In the genomic region with DNA sequence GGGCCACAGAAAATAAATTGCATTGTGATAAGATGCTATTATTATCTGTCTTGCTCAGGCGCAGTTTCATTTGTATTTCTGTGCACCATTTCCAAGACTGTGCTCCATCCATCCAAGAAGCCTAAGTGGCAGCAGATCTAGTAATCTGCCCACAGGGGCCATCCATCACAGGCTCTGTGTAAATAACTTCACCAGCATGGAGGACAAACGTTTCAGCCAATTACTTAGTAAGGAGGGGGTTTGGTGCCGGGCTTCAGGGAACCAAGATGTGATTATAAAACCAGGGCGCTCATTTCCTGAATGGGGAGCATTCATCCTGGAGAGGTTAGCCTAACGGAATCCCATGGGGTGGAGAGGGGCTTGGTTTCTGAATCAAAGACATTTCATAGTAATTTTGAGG, we compare ENCODE assay signal across 12 mouse cellular contexts.
DNase-seq lines count a peak whose midpoint lies in the region; ATAC-seq and TF ChIP-seq lines count a peak whose summit lies in the region.
"Had no signal": no experiment of that assay in that cellular context is flagged by ENCODE, and none has a peak within 500 bp of the region (broad histone marks: within the 10 kb centered on the region; RNA-seq: fewer than 3 reads in every experiment).

No protein-coding gene starts in this region.

- peaks cover 14% of the 10 kb centered on the region for H3K4me1 ChIP-seq in kidney, embryonic 15.5 days
- peaks cover 14% of the 10 kb centered on the region for H3K4me1 ChIP-seq in hindbrain, embryonic 12.5 days
- no peaks in the 10 kb centered on the region for H3K4me1 ChIP-seq in midbrain, postnatal 0 days (ENCODE audit: insufficient read depth, low read length)
- no peaks in the 10 kb centered on the region for H3K4me1 ChIP-seq in kidney, adult 2 months (ENCODE audit: control insufficient read depth, insufficient read depth, low read length)
- H3K4me1 ChIP-seq: forebrain, embryonic 13.5 days; liver, embryonic 15.5 days had no signal

- H3K27me3 ChIP-seq in kidney, embryonic 15.5 days, result no peaks in the 10 kb centered on the region
- no peaks in the 10 kb centered on the region for H3K27me3 ChIP-seq in hindbrain, embryonic 12.5 days
- H3K27me3 ChIP-seq in midbrain, postnatal 0 days (ENCODE audit: insufficient read depth, low read length), result no peaks in the 10 kb centered on the region
- no peaks in the 10 kb centered on the region for H3K27me3 ChIP-seq in kidney, adult 2 months (replicated peaks; ENCODE audit: control insufficient read depth, insufficient read depth, low read length)
- H3K27me3 ChIP-seq: forebrain, embryonic 13.5 days; liver, embryonic 15.5 days had no signal

- no peak for DNase-seq in kidney, postnatal 10 days
- DNase-seq in embryo, embryonic 10.5 days (ENCODE audit: low spot score), result peak; percentile 75
- peak; percentile 53 for DNase-seq in midbrain, postnatal 0 days (ENCODE audit: low spot score)
- DNase-seq in kidney, adult 2 months, result no peak
- no peak for DNase-seq in adrenal gland, postnatal 4 days (ENCODE audit: low spot score in 2 of 2)
- DNase-seq: cerebellum, postnatal 10 days had no signal

- no peaks in the 10 kb centered on the region for H3K9me3 ChIP-seq in kidney, embryonic 15.5 days (replicated peaks)
- no peaks in the 10 kb centered on the region for H3K9me3 ChIP-seq in hindbrain, embryonic 12.5 days (replicated peaks)
- no peaks in the 10 kb centered on the region for H3K9me3 ChIP-seq in midbrain, postnatal 0 days (ENCODE audit: low read length)
- H3K9me3 ChIP-seq: forebrain, embryonic 13.5 days; liver, embryonic 15.5 days had no signal

- no peak overlapping the region for H3K4me2 ChIP-seq in kidney, embryonic 15.5 days
- H3K4me2 ChIP-seq in hindbrain, embryonic 12.5 days (replicated peaks), result no peak overlapping the region
- H3K4me2 ChIP-seq in midbrain, postnatal 0 days (ENCODE audit: low read depth, low read length, poor library complexity, severe bottlenecking), result no peak overlapping the region
- H3K4me2 ChIP-seq: forebrain, embryonic 13.5 days; liver, embryonic 15.5 days had no signal

- no peak for ATAC-seq in kidney, embryonic 15.5 days (replicated peaks; ENCODE audit: low FRiP score)
- peak; percentile 84 for ATAC-seq in hindbrain, embryonic 12.5 days (ENCODE audit: low FRiP score)
- ATAC-seq in midbrain, postnatal 0 days (ENCODE audit: low FRiP score), result no peak
- ATAC-seq in granulocyte monocyte progenitor cell, adult 5-6 weeks (replicated peaks; ENCODE audit: poor library complexity, severe bottlenecking), result no peak
- ATAC-seq: forebrain, embryonic 13.5 days had no signal

- TF ChIP-seq CTCF in midbrain, postnatal 0 days (IDR thresholded peaks at IDR 0.05), result no peak
- TF ChIP-seq CTCF in kidney, adult 2 months (conservative IDR thresholded peaks at IDR 0.05; ENCODE audit: insufficient read depth, insufficient read length, low read depth, low read length), result no peak

- H3K4me3 ChIP-seq in kidney, embryonic 15.5 days (replicated peaks), result no peak overlapping the region
- no peak overlapping the region for H3K4me3 ChIP-seq in hindbrain, embryonic 12.5 days
- no peak overlapping the region for H3K4me3 ChIP-seq in midbrain, postnatal 0 days (ENCODE audit: low read depth, low read length)
- no peak overlapping the region for H3K4me3 ChIP-seq in kidney, adult 2 months (ENCODE audit: insufficient read depth, low read depth, low read length)
- H3K4me3 ChIP-seq: forebrain, embryonic 13.5 days; layer of hippocampus, adult 2 months; liver, embryonic 15.5 days had no signal

- TF ChIP-seq POLR2A in kidney, adult 2 months (IDR thresholded peaks at IDR 0.05; ENCODE audit: low read depth, low read length), result no peak

- peak overlapping the region; percentile 20; the same call in 1 of the 2 replicates for H3K27ac ChIP-seq in kidney, embryonic 15.5 days
- H3K27ac ChIP-seq in hindbrain, embryonic 12.5 days, result peak overlapping the region; percentile 40; the same call in 1 of the 2 replicates
- no peak overlapping the region for H3K27ac ChIP-seq in midbrain, postnatal 0 days (ENCODE audit: low read depth, low read length)
- no peak overlapping the region for H3K27ac ChIP-seq in kidney, adult 2 months (ENCODE audit: insufficient read depth, low read depth, low read length)
- H3K27ac ChIP-seq: forebrain, embryonic 13.5 days; layer of hippocampus, adult 2 months; liver, embryonic 15.5 days had no signal

- no peaks in the 10 kb centered on the region for H3K36me3 ChIP-seq in kidney, embryonic 15.5 days
- H3K36me3 ChIP-seq in hindbrain, embryonic 12.5 days, result no peaks in the 10 kb centered on the region
- H3K36me3 ChIP-seq in midbrain, postnatal 0 days (ENCODE audit: insufficient read depth, low read length), result no peaks in the 10 kb centered on the region
- no peaks in the 10 kb centered on the region for H3K36me3 ChIP-seq in kidney, adult 2 months (ENCODE audit: control insufficient read depth, insufficient read depth, low read length)
- H3K36me3 ChIP-seq: liver, embryonic 15.5 days had no signal

- no peak overlapping the region for H3K9ac ChIP-seq in kidney, embryonic 15.5 days
- H3K9ac ChIP-seq in hindbrain, embryonic 12.5 days, result no peak overlapping the region
- no peak overlapping the region for H3K9ac ChIP-seq in midbrain, postnatal 0 days (replicated peaks; ENCODE audit: low read length, poor library complexity, severe bottlenecking)
- H3K9ac ChIP-seq: forebrain, embryonic 13.5 days; liver, embryonic 15.5 days had no signal

- WGBS in kidney, embryonic 15.5 days, result 23% methylated on average over 5 of the region's 5 CpGs
- 24% methylated on average over 5 of the region's 5 CpGs for WGBS in hindbrain, embryonic 12.5 days
- WGBS in midbrain, postnatal 0 days, result 42% methylated on average over 5 of the region's 5 CpGs
- 47% methylated on average over 5 of the region's 5 CpGs for WGBS in kidney, adult 2 months

Comparison
In these comparisons a context has a peak if more than half of its experiments do, and no peak if none do; other contexts are left out.
1. H3K27ac ChIP-seq: peak in kidney, embryonic 15.5 days (single experiment) and hindbrain, embryonic 12.5 days (single experiment); none in midbrain, postnatal 0 days (single experiment) and kidney, adult 2 months (single experiment).
2. DNase-seq: peak in embryo, embryonic 10.5 days (single experiment) and midbrain, postnatal 0 days (single experiment); none in kidney, postnatal 10 days (single experiment), kidney, adult 2 months (single experiment) and adrenal gland, postnatal 4 days (0 of 2).